Mouse (Mus musculus): ENCODE results near the gene Myof. TPM values are rescaled to one million over a fixed set of nuclear protein-coding genes. Genes with fewer than 3 reads are reported as not detected.
A peak's percentile ranks its signal among the peaks of the same experiment; 100 is the strongest.

The Myof gene
- polyA plus RNA-seq, 1 experiment: 1.7 TPM

GRCm38 (mm10) chr19:38023603-38024002 lies 19.8 kb downstream of the Myof start:
- Histone ChIP-seq H3K36me3 (ENCODE audit: control insufficient read depth, insufficient read depth, low read length) (no peaks in the 10 kb centered on the region), H3K27ac (ENCODE audit: control insufficient read depth, insufficient read depth, low read depth, low read length) (no peak overlapping the region), H3K4me1 (ENCODE audit: control insufficient read depth, insufficient read depth, low read length) (peaks cover 4% of the 10 kb centered on the region), H3K4me3 (ENCODE audit: control insufficient read depth, low read depth, low read length) (no peak overlapping the region), H3K27me3 (ENCODE audit: control insufficient read depth, insufficient read depth, low read length) (no peaks in the 10 kb centered on the region)
- no peak for TF ChIP-seq CTCF (IDR thresholded peaks at IDR 0.05; ENCODE audit: control insufficient read depth, insufficient read depth, insufficient replicate concordance, low read depth, low read length)
- TF ChIP-seq POLR2A (IDR thresholded peaks at IDR 0.05; ENCODE audit: control insufficient read depth, low read depth, low read length): no peak

GRCm38 (mm10) chr19:38022710-38023109 lies 20.7 kb downstream of the Myof start:
- H3K27ac ChIP-seq (ENCODE audit: control insufficient read depth, insufficient read depth, low read depth, low read length): no peak overlapping the region
- no peaks in the 10 kb centered on the region for H3K36me3 ChIP-seq (ENCODE audit: control insufficient read depth, insufficient read depth, low read length)
- H3K4me1 ChIP-seq (ENCODE audit: control insufficient read depth, insufficient read depth, low read length): peaks cover 4% of the 10 kb centered on the region
- no peak overlapping the region for H3K4me3 ChIP-seq (ENCODE audit: control insufficient read depth, low read depth, low read length)
- no peaks in the 10 kb centered on the region for H3K27me3 ChIP-seq (ENCODE audit: control insufficient read depth, insufficient read depth, low read length)
- no peak for TF ChIP-seq CTCF (IDR thresholded peaks at IDR 0.05; ENCODE audit: control insufficient read depth, insufficient read depth, insufficient replicate concordance, low read depth, low read length)
- no peak for TF ChIP-seq POLR2A (IDR thresholded peaks at IDR 0.05; ENCODE audit: control insufficient read depth, low read depth, low read length)

- peaks cover 2% of the 10 kb centered on the region; the same call in 1 of the 2 replicates for H3K4me1 ChIP-seq (ENCODE audit: control insufficient read depth, insufficient read depth, low read length)
- H3K4me3 ChIP-seq (ENCODE audit: control insufficient read depth, low read depth, low read length): no peak overlapping the region
- H3K36me3 ChIP-seq (ENCODE audit: control insufficient read depth, insufficient read depth, low read length): no peaks in the 10 kb centered on the region
- TF ChIP-seq CTCF (IDR thresholded peaks at IDR 0.05; ENCODE audit: control insufficient read depth, insufficient read depth, insufficient replicate concordance, low read depth, low read length) (no peak), POLR2A (IDR thresholded peaks at IDR 0.05; ENCODE audit: control insufficient read depth, low read depth, low read length) (no peak)
- no peak overlapping the region for H3K27ac ChIP-seq (ENCODE audit: control insufficient read depth, insufficient read depth, low read depth, low read length)
- no peaks in the 10 kb centered on the region for H3K27me3 ChIP-seq (ENCODE audit: control insufficient read depth, insufficient read depth, low read length)
These were observed 27.5 kb downstream of the Myof start for GRCm38 (mm10) chr19:38015873-38016254.

- H3K36me3 ChIP-seq (ENCODE audit: control insufficient read depth, insufficient read depth, low read length): no peaks in the 10 kb centered on the region
- no peak overlapping the region for H3K27ac ChIP-seq (ENCODE audit: control insufficient read depth, insufficient read depth, low read depth, low read length)
- no peaks in the 10 kb centered on the region for H3K27me3 ChIP-seq (ENCODE audit: control insufficient read depth, insufficient read depth, low read length)
- H3K4me3 ChIP-seq (ENCODE audit: control insufficient read depth, low read depth, low read length): no peak overlapping the region
- TF ChIP-seq POLR2A (IDR thresholded peaks at IDR 0.05; ENCODE audit: control insufficient read depth, low read depth, low read length) (no peak), CTCF (IDR thresholded peaks at IDR 0.05; ENCODE audit: control insufficient read depth, insufficient read depth, insufficient replicate concordance, low read depth, low read length) (no peak)
- peaks cover 2% of the 10 kb centered on the region; the same call in 1 of the 2 replicates for H3K4me1 ChIP-seq (ENCODE audit: control insufficient read depth, insufficient read depth, low read length)
These were observed 28.1 kb downstream of the Myof start for GRCm38 (mm10) chr19:38015180-38015872.

GRCm38 (mm10) chr19:38014443-38014842 lies 28.9 kb downstream of the Myof start:
- no peaks in the 10 kb centered on the region for H3K27me3 ChIP-seq (ENCODE audit: control insufficient read depth, insufficient read depth, low read length)
- no peaks in the 10 kb centered on the region for H3K36me3 ChIP-seq (ENCODE audit: control insufficient read depth, insufficient read depth, low read length)
- TF ChIP-seq CTCF (IDR thresholded peaks at IDR 0.05; ENCODE audit: control insufficient read depth, insufficient read depth, insufficient replicate concordance, low read depth, low read length) (no peak), POLR2A (IDR thresholded peaks at IDR 0.05; ENCODE audit: control insufficient read depth, low read depth, low read length) (no peak)
- no peak overlapping the region for H3K27ac ChIP-seq (ENCODE audit: control insufficient read depth, insufficient read depth, low read depth, low read length)
- H3K4me3 ChIP-seq (ENCODE audit: control insufficient read depth, low read depth, low read length): no peak overlapping the region
- peaks cover 2% of the 10 kb centered on the region; the same call in 1 of the 2 replicates for H3K4me1 ChIP-seq (ENCODE audit: control insufficient read depth, insufficient read depth, low read length)

- Histone ChIP-seq H3K27ac (ENCODE audit: control insufficient read depth, insufficient read depth, low read depth, low read length) (no peak overlapping the region), H3K27me3 (ENCODE audit: control insufficient read depth, insufficient read depth, low read length) (no peaks in the 10 kb centered on the region), H3K4me1 (ENCODE audit: control insufficient read depth, insufficient read depth, low read length) (peaks cover 2% of the 10 kb centered on the region; the same call in 1 of the 2 replicates), H3K36me3 (ENCODE audit: control insufficient read depth, insufficient read depth, low read length) (no peaks in the 10 kb centered on the region), H3K4me3 (ENCODE audit: control insufficient read depth, low read depth, low read length) (no peak overlapping the region)
- TF ChIP-seq CTCF (IDR thresholded peaks at IDR 0.05; ENCODE audit: control insufficient read depth, insufficient read depth, insufficient replicate concordance, low read depth, low read length): no peak
- TF ChIP-seq POLR2A (IDR thresholded peaks at IDR 0.05; ENCODE audit: control insufficient read depth, low read depth, low read length): no peak
These were observed 32.0 kb downstream of the Myof start for GRCm38 (mm10) chr19:38011379-38011778.

- no peaks in the 10 kb centered on the region for H3K27me3 ChIP-seq (ENCODE audit: control insufficient read depth, insufficient read depth, low read length)
- no peak overlapping the region for H3K4me3 ChIP-seq (ENCODE audit: control insufficient read depth, low read depth, low read length)
- H3K27ac ChIP-seq (ENCODE audit: control insufficient read depth, insufficient read depth, low read depth, low read length): peak overlapping the region; percentile 74
- no peak for TF ChIP-seq CTCF (IDR thresholded peaks at IDR 0.05; ENCODE audit: control insufficient read depth, insufficient read depth, insufficient replicate concordance, low read depth, low read length)
- TF ChIP-seq POLR2A (IDR thresholded peaks at IDR 0.05; ENCODE audit: control insufficient read depth, low read depth, low read length): no peak
- H3K4me1 ChIP-seq (ENCODE audit: control insufficient read depth, insufficient read depth, low read length): peaks cover 8% of the 10 kb centered on the region
- no peaks in the 10 kb centered on the region for H3K36me3 ChIP-seq (ENCODE audit: control insufficient read depth, insufficient read depth, low read length)
These were observed 38.5 kb downstream of the Myof start for GRCm38 (mm10) chr19:38004809-38005380.
